Mouse (Mus musculus): ENCODE measurements around the gene Shbg. TPM values are rescaled to one million over a fixed set of nuclear protein-coding genes. Genes with fewer than 3 reads are reported as not detected.

Gene Shbg
- polyA plus RNA-seq (2012; rRNA removed) (0.05 TPM in 1 of 2 replicates, not detected in the other), polyA plus RNA-seq (2014; fragmentation: Nextera tagmentation; extraction: Ambion mirVana) (not detected in 2 replicates)

DNA sequence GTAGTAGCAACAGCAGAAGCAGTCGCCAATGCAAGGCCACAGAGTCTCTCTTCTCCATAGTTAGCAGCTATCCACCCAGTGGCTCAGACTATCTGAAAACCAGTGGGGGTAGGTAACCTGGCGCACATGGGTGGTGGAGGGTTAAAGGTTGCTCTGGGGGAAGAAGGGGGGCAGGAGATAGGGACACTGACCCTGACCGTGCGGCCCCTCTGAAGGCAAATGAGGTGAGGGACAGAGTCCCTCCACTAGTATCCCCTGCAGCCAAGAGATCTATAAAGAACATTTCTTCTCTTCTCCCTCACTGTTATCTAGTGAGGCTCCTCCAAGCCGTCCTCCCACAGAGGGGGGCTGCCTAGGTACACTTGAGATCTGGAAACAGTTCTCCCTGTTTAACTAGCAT, at the start of gene Shbg:
Gene Shbg, minus strand, starts transcription at position 101 of the 400 bp plus-strand sequence.
- Histone ChIP-seq H3K27ac (replicated peaks; ENCODE audit: low read depth, low read length) (no peak within 1 kb of the TSS), H3K4me3 (replicated peaks; ENCODE audit: low read length) (no peak within 1 kb of the TSS), H3K4me1 (ENCODE audit: control insufficient read depth, insufficient read depth, low read length) (peaks cover 8% of the 10 kb centered on the region; the same call in 1 of the 2 replicates), H3K9me3 (ENCODE audit: control insufficient read depth, low read length) (no peaks in the 10 kb centered on the region), H3K36me3 (ENCODE audit: control insufficient read depth, insufficient read depth, low read length) (no peaks in the 10 kb centered on the region), H3K27me3 (ENCODE audit: control insufficient read depth, insufficient read depth, low read length) (no peaks in the 10 kb centered on the region), H3K4me2 (replicated peaks; ENCODE audit: low read depth, low read length, severe bottlenecking) (no peak within 1 kb of the TSS), H3K9ac (ENCODE audit: low read depth, low read length, severe bottlenecking) (no peak within 1 kb of the TSS)
- TF ChIP-seq POLR2A (IDR thresholded peaks at IDR 0.05; ENCODE audit: borderline replicate concordance, extremely low read depth, insufficient read depth, insufficient read length): no peak
- WGBS: 63% methylated on average over 5 of the region's 5 CpGs
- no peak for ATAC-seq (ENCODE audit: low FRiP score, low read depth)
- no peak for DNase-seq (ENCODE audit: low spot score)

DNA sequence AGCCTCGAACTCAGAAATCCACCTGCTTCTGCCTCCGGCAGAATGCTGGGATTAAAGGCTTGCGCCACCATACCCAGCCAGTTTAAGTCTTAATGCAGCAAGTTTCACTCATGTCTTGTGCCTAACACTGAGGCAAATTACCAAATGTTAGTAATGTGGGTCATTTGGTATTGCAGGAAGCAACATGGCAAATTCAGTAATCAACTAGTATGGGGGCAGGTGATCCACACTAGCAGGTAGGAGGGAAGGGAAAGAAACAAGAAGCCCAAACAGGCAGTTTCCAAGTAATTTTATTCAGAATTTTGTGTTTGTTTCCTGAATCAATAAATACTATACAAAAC, 48.9 kb upstream of the Shbg start:
- peaks cover 17% of the 10 kb centered on the region for H3K4me1 ChIP-seq (ENCODE audit: control insufficient read depth, insufficient read depth, low read length)
- H3K4me2 ChIP-seq (replicated peaks; ENCODE audit: low read depth, low read length, severe bottlenecking): no peak overlapping the region
- WGBS: 84% methylated on average over 3 of the region's 3 CpGs
- no peak for TF ChIP-seq POLR2A (IDR thresholded peaks at IDR 0.05; ENCODE audit: borderline replicate concordance, extremely low read depth, insufficient read depth, insufficient read length)
- H3K9ac ChIP-seq (ENCODE audit: low read depth, low read length, severe bottlenecking): no peak overlapping the region
- no peak for DNase-seq (ENCODE audit: low spot score)
- peaks cover 78% of the 10 kb centered on the region for H3K36me3 ChIP-seq (ENCODE audit: control insufficient read depth, insufficient read depth, low read length)
- H3K4me3 ChIP-seq (replicated peaks; ENCODE audit: low read length): no peak overlapping the region
- no peak overlapping the region for H3K27ac ChIP-seq (replicated peaks; ENCODE audit: low read depth, low read length)
- no peak for ATAC-seq (ENCODE audit: low FRiP score, low read depth)
- H3K9me3 ChIP-seq (ENCODE audit: control insufficient read depth, low read length): no peaks in the 10 kb centered on the region
- H3K27me3 ChIP-seq (ENCODE audit: control insufficient read depth, insufficient read depth, low read length): no peaks in the 10 kb centered on the region

DNA sequence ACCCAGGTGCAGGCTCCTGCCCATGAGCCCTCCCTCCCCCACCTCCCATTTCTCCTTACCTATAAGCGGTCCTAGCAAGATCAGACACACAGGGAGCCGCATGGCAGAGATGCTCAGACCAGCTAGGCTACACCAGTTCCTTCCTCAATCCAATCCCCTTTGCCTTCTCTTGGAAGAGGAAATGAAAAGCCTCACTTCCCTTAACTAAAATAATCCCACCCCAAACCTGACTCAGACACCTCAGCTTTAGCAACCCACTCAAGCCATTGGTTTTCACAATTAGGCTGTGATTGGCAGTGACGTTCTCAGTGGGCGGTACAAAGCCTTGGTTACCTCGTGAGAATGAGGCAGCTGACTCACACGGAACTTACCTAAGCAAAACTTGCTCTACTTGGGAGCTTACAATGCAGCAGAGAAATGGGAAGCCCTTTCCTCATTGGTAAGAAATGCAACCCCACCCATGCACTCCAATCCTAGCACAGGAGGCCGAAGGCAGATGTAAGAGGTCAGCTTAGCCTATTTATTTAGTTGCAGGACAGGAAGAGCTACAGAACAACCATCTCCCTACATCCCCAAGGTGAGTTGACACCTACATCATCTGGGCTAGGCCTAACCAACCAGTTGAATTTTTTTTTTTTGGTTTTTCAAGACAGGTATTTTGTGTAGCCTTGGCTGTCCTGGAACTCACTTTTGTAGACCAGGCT, 48.4 kb upstream of the Shbg start, which contains the start of gene Cd68:
Gene Cd68, minus strand, starts transcription at position 193 of the 704 bp plus-strand sequence.
- Histone ChIP-seq H3K36me3 (ENCODE audit: control insufficient read depth, insufficient read depth, low read length) (peaks cover 75% of the 10 kb centered on the region), H3K27ac (replicated peaks; ENCODE audit: low read depth, low read length) (no peak within 1 kb of the TSS), H3K4me1 (ENCODE audit: control insufficient read depth, insufficient read depth, low read length) (peaks cover 21% of the 10 kb centered on the region), H3K9me3 (ENCODE audit: control insufficient read depth, low read length) (no peaks in the 10 kb centered on the region), H3K4me3 (replicated peaks; ENCODE audit: low read length) (no peak within 1 kb of the TSS), H3K9ac (ENCODE audit: low read depth, low read length, severe bottlenecking) (no peak within 1 kb of the TSS), H3K4me2 (replicated peaks; ENCODE audit: low read depth, low read length, severe bottlenecking) (no peak within 1 kb of the TSS), H3K27me3 (ENCODE audit: control insufficient read depth, insufficient read depth, low read length) (no peaks in the 10 kb centered on the region)
- no peak for TF ChIP-seq POLR2A (IDR thresholded peaks at IDR 0.05; ENCODE audit: borderline replicate concordance, extremely low read depth, insufficient read depth, insufficient read length)
- DNase-seq (ENCODE audit: low spot score): no peak
- 28% methylated on average over 7 of the region's 7 CpGs for WGBS
- no peak for ATAC-seq (ENCODE audit: low FRiP score, low read depth)

DNA sequence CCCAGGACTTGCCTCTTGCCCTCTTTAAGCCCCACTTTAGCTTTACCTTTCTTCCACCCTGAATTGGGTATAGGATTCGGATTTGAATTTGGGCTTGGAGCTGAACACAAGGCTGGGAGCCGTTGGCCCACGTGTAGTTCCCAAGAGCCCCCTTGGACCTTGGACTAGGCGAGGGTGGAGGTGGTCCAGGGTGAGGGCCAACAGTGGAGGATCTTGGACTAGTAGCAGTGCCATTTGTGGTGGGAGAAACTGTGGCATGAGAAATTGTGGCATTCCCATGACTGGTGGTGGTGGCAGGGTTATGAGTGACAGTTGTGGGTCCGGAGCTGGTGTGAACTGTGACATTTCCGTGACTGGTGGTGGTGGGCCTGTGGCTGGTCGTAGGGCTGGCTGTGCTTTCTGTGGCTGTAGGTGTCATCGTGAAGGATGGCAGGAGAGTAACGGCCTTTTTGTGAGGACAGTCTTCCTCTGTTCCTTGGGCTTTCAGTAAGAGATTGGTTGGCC, 47.8 kb upstream of the Shbg start:
- no peak for DNase-seq (ENCODE audit: low spot score)
- no peak overlapping the region for H3K27ac ChIP-seq (replicated peaks; ENCODE audit: low read depth, low read length)
- H3K9ac ChIP-seq (ENCODE audit: low read depth, low read length, severe bottlenecking): no peak overlapping the region
- no peak overlapping the region for H3K4me2 ChIP-seq (replicated peaks; ENCODE audit: low read depth, low read length, severe bottlenecking)
- no peaks in the 10 kb centered on the region for H3K9me3 ChIP-seq (ENCODE audit: control insufficient read depth, low read length)
- no peak overlapping the region for H3K4me3 ChIP-seq (replicated peaks; ENCODE audit: low read length)
- H3K4me1 ChIP-seq (ENCODE audit: control insufficient read depth, insufficient read depth, low read length): peaks cover 21% of the 10 kb centered on the region
- H3K27me3 ChIP-seq (ENCODE audit: control insufficient read depth, insufficient read depth, low read length): no peaks in the 10 kb centered on the region
- 81% methylated on average over 9 of the region's 9 CpGs for WGBS
- ATAC-seq (ENCODE audit: low FRiP score, low read depth): no peak
- H3K36me3 ChIP-seq (ENCODE audit: control insufficient read depth, insufficient read depth, low read length): peaks cover 69% of the 10 kb centered on the region
- TF ChIP-seq POLR2A (IDR thresholded peaks at IDR 0.05; ENCODE audit: borderline replicate concordance, extremely low read depth, insufficient read depth, insufficient read length): no peak

DNA sequence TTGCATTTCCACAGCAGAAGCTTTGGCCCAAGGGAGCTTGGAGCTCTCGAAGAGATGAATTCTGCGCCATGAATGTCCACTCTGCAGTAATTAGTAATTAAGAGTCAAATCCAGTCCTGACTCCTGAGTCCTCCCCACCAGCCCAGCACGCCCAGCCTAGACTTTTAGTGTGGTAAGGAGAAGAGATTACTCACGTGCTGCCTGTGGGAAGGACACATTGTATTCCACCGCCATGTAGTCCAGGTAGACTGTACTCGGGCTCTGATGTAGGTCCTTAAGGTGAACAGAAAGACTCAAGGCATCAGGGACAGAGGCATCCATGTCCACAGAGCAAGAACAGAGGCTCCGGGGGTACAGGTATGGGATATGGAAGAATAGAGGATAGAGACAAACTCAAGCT, 47.1 kb upstream of the Shbg start:
- DNase-seq (ENCODE audit: low spot score): no peak
- no peak overlapping the region for H3K4me2 ChIP-seq (replicated peaks; ENCODE audit: low read depth, low read length, severe bottlenecking)
- no peak overlapping the region for H3K4me3 ChIP-seq (replicated peaks; ENCODE audit: low read length)
- H3K36me3 ChIP-seq (ENCODE audit: control insufficient read depth, insufficient read depth, low read length): peaks cover 69% of the 10 kb centered on the region
- TF ChIP-seq POLR2A (IDR thresholded peaks at IDR 0.05; ENCODE audit: borderline replicate concordance, extremely low read depth, insufficient read depth, insufficient read length): no peak
- no peak for ATAC-seq (ENCODE audit: low FRiP score, low read depth)
- H3K9me3 ChIP-seq (ENCODE audit: control insufficient read depth, low read length): no peaks in the 10 kb centered on the region
- no peaks in the 10 kb centered on the region for H3K27me3 ChIP-seq (ENCODE audit: control insufficient read depth, insufficient read depth, low read length)
- 92% methylated on average over 7 of the region's 7 CpGs for WGBS
- no peak overlapping the region for H3K27ac ChIP-seq (replicated peaks; ENCODE audit: low read depth, low read length)
- H3K9ac ChIP-seq (ENCODE audit: low read depth, low read length, severe bottlenecking): no peak overlapping the region
- H3K4me1 ChIP-seq (ENCODE audit: control insufficient read depth, insufficient read depth, low read length): peaks cover 15% of the 10 kb centered on the region
